Mouse (Mus musculus) liver, embryonic 16.5 days (tissue): ENCODE results near the gene Tmem116. TPM values are rescaled to one million over a fixed set of nuclear protein-coding genes. Genes with fewer than 3 reads are reported as not detected.

Source experiments
- ATAC-seq: fragments of 200-750 bp; cut with Nextera tagmentation; 2 replicates; pipeline ENCODE4 v1.8.0; 2017; ENCODE audit warnings: low read depth, mild to moderate bottlenecking, moderate number of reproducible peaks, moderate library complexity
- H3K27ac ChIP-seq: fragments of 300-500 bp; sonication (generic); 2 replicates; pipeline ENCODE4 v1.5.1; 2014; ENCODE audit warnings: mild to moderate bottlenecking, low read length
- H3K27me3 ChIP-seq: fragments of 300-500 bp; sonication (generic); 2 replicates; pipeline ENCODE4 v1.6.1; 2014; ENCODE audit warnings: low read depth, low read length, mixed read lengths; ENCODE audit not compliant: control insufficient read depth, insufficient read depth
- H3K36me3 ChIP-seq: fragments of 300-500 bp; sonication (generic); 2 replicates; pipeline ENCODE4 v1.6.1; 2014; ENCODE audit warnings: mild to moderate bottlenecking; ENCODE audit not compliant: control insufficient read depth, insufficient read depth
- H3K4me1 ChIP-seq: fragments of 300-500 bp; sonication (generic); 2 replicates; pipeline ENCODE4 v1.6.1; 2014; ENCODE audit warnings: low read depth, low read length, mixed read lengths; ENCODE audit not compliant: control insufficient read depth
- H3K4me2 ChIP-seq: fragments of 300-500 bp; sonication (generic); 2 replicates; pipeline ENCODE4 v1.6.1; 2014; ENCODE audit warnings: low read depth, low read length, mixed read lengths
- H3K4me3 ChIP-seq: fragments of 300-500 bp; sonication (generic); 2 replicates; pipeline ENCODE4 v1.5.1; 2014; ENCODE audit warnings: low read depth, mild to moderate bottlenecking, low read length
- H3K9ac ChIP-seq: fragments of 300-500 bp; sonication (generic); 2 replicates; pipeline ENCODE4 v1.6.1; 2014; ENCODE audit warnings: low read depth, low read length
- H3K9me3 ChIP-seq: fragments of 300-500 bp; sonication (generic); replicated peaks from 2 replicates; pipeline ENCODE4 v1.6.1; 2016; ENCODE audit warnings: low read length; ENCODE audit not compliant: control insufficient read depth
- WGBS: fragments of 180-500 bp; shearing (Covaris S2); extraction: QIAGEN DNeasy Blood & Tissue Kit; methylation state at CpG from one replicate; pipeline ENCODE4 v1.1.7; 2014; ENCODE audit not compliant: insufficient replicate concordance; 5-methylcytosine and 5-hydroxymethylcytosine counted together
- polyA plus RNA-seq: library from polyadenylated mRNA; unstranded; fragments of >200 nt; fragmentation: Nextera tagmentation; extraction: Ambion mirVana; gene quantifications from 2 replicates; pipeline ENCODE4 v1.2.1, GENCODE M21; 2015

Tmem116 gene
- polyA plus RNA-seq, 1 experiment from 2014 or later, result 1.2 TPM

- Histone ChIP-seq H3K36me3 (peaks cover 22% of the 10 kb centered on the region), H3K4me2 (no peak overlapping the region), H3K9me3 (no peaks in the 10 kb centered on the region), H3K27ac (no peak overlapping the region), H3K9ac (no peak overlapping the region), H3K4me1 (peaks cover 22% of the 10 kb centered on the region), H3K4me3 (no peak overlapping the region), H3K27me3 (no peaks in the 10 kb centered on the region)
- no peak for ATAC-seq
- WGBS, result 83% methylated on average over 2 of the region's 2 CpGs
Measured at GRCm38 (mm10) chr5:121537588-121537987, 85.9 kb downstream of the Tmem116 start.

DNA sequence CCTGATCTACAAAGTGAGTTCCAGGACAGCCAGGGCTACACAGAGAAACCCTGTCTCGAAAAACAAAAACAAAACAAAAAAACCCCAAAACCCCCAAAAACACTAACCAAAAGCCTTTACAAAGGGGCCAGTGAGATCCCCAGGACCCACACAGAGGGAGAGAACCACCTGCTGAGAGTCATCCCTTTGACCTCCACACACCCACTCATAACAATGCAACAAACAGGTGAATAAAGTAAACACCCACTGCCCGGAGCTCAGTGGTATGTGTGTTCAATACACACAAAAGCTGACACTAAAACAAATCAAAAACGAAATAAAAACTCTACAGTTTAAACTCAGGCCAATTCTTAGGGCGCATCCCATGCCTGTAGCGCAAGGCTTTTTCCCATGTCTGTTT, 88.4 kb downstream of the Tmem116 start:
- 82% methylated on average over 5 of the region's 5 CpGs for WGBS
- Histone ChIP-seq H3K4me3 (no peak overlapping the region), H3K9me3 (no peaks in the 10 kb centered on the region), H3K27ac (no peak overlapping the region), H3K4me1 (peaks cover 34% of the 10 kb centered on the region), H3K36me3 (peaks cover 10% of the 10 kb centered on the region; the same call in 1 of the 2 replicates), H3K9ac (no peak overlapping the region), H3K4me2 (no peak overlapping the region), H3K27me3 (no peaks in the 10 kb centered on the region)
- ATAC-seq, result no peak

GRCm38 (mm10) chr5:121541235-121541634, 89.5 kb downstream of the Tmem116 start:
- Histone ChIP-seq H3K4me2 (no peak overlapping the region), H3K9me3 (no peaks in the 10 kb centered on the region), H3K4me1 (peaks cover 23% of the 10 kb centered on the region), H3K9ac (no peak overlapping the region), H3K36me3 (peaks cover 10% of the 10 kb centered on the region; the same call in 1 of the 2 replicates), H3K4me3 (no peak overlapping the region), H3K27me3 (no peaks in the 10 kb centered on the region), H3K27ac (no peak overlapping the region)
- 82% methylated on average over 7 of the region's 7 CpGs for WGBS
- ATAC-seq, result no peak

DNA sequence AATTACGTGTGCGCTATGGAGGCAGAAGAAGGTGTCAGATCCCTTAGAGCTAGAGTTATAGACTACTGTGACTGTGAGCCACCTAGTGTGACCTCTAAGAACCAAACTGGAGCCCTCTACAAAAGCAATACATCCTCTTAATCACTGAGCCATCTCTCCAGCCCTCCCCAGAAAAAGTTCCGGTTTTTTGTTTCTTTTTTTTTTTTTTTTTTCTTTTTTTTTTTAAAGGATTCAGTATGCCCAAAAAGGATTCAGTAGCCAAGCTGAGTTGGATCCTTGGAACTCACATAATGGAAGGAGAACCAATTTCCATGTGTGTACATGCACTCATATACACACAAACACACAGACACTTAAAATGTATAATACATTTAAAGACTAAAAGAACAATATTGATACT, 91.7 kb downstream of the Tmem116 start:
- H3K27me3 ChIP-seq, result no peaks in the 10 kb centered on the region
- H3K4me2 ChIP-seq, result peak overlapping the region; percentile 92
- WGBS, result 60% methylated on average over 3 of the region's 3 CpGs
- ATAC-seq, result no peak
- H3K9ac ChIP-seq, result peak overlapping the region; percentile 5; the same call in 1 of the 2 replicates
- no peaks in the 10 kb centered on the region for H3K9me3 ChIP-seq
- H3K4me1 ChIP-seq, result peaks cover 32% of the 10 kb centered on the region
- no peak overlapping the region for H3K27ac ChIP-seq
- H3K36me3 ChIP-seq, result peaks cover 3% of the 10 kb centered on the region; the same call in 1 of the 2 replicates
- no peak overlapping the region; the same call in 1 of the 2 replicates for H3K4me3 ChIP-seq

- peak within 1 kb of the TSS; percentile 98 for H3K4me3 ChIP-seq
- H3K9ac ChIP-seq, result peak within 1 kb of the TSS; percentile 97
- ATAC-seq, result peak; percentile 73
- no peaks in the 10 kb centered on the region for H3K36me3 ChIP-seq
- no peaks in the 10 kb centered on the region for H3K9me3 ChIP-seq
- peak within 1 kb of the TSS; percentile 91 for H3K27ac ChIP-seq
- no peaks in the 10 kb centered on the region for H3K27me3 ChIP-seq
- WGBS, result under 1% methylated on average over 33 of the region's 97 CpGs
- peaks cover 32% of the 10 kb centered on the region for H3K4me1 ChIP-seq
- peak within 1 kb of the TSS; percentile 92 for H3K4me2 ChIP-seq
Measured at GRCm38 (mm10) chr5:121544910-121545792, 93.5 kb downstream of the Tmem116 start, which contains the start of the genes Adam1a and Gm42878. TSS of gene Adam1a (minus strand) at chr5:121545482. TSS of gene Gm42878 (minus strand) at chr5:121545482.

- no peaks in the 10 kb centered on the region for H3K27me3 ChIP-seq
- 1% methylated on average over 55 of the region's 55 CpGs for WGBS
- peak within 1 kb of the TSS; percentile 92 for H3K4me2 ChIP-seq
- peak within 1 kb of the TSS; percentile 98 for H3K4me3 ChIP-seq
- peaks cover 32% of the 10 kb centered on the region for H3K4me1 ChIP-seq
- H3K9me3 ChIP-seq, result no peaks in the 10 kb centered on the region
- H3K36me3 ChIP-seq, result no peaks in the 10 kb centered on the region
- ATAC-seq, result peak; percentile 94
- H3K27ac ChIP-seq, result peak within 1 kb of the TSS; percentile 91
- H3K9ac ChIP-seq, result peak within 1 kb of the TSS; percentile 97
Measured at GRCm38 (mm10) chr5:121545793-121546529, 94.3 kb downstream of the Tmem116 start, which contains the start of gene Mapkapk5. TSS of gene Mapkapk5 (minus strand) at chr5:121545905.

DNA sequence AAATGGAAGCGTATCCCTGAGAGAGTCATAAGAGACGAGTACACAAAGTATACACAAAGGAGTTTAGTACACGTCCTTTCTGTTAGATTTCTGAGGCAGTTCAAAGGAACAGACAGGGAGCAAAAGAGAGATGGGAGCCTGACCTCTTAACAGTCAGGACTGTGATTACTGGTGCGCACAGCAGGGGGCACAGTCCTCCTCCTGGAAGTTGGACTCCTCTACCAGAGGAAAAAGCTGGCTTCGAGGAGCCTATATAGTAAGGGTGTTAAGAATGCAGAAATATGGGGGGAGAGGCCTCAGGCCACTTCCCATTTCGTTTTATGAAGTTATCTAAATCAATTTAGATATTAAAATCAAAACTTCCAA, 94.8 kb downstream of the Tmem116 start:
- Histone ChIP-seq H3K9ac (peak overlapping the region; percentile 97), H3K4me3 (peak overlapping the region; percentile 98), H3K4me2 (peak overlapping the region; percentile 72), H3K27ac (peak overlapping the region; percentile 81), H3K4me1 (peaks cover 32% of the 10 kb centered on the region), H3K9me3 (no peaks in the 10 kb centered on the region), H3K27me3 (no peaks in the 10 kb centered on the region), H3K36me3 (no peaks in the 10 kb centered on the region)
- ATAC-seq, result no peak
- 13% methylated on average over 6 of the region's 6 CpGs for WGBS

GRCm38 (mm10) chr5:121547084-121547483, 95.4 kb downstream of the Tmem116 start:
- ATAC-seq, result peak; percentile 31
- H3K4me1 ChIP-seq, result peaks cover 32% of the 10 kb centered on the region
- H3K27me3 ChIP-seq, result no peaks in the 10 kb centered on the region
- peak overlapping the region; percentile 81 for H3K27ac ChIP-seq
- H3K4me3 ChIP-seq, result peak overlapping the region; percentile 98
- 55% methylated on average over 3 of the region's 3 CpGs for WGBS
- peak overlapping the region; percentile 72 for H3K4me2 ChIP-seq
- no peaks in the 10 kb centered on the region for H3K9me3 ChIP-seq
- no peaks in the 10 kb centered on the region for H3K36me3 ChIP-seq
- no peak overlapping the region; the same call in 1 of the 2 replicates for H3K9ac ChIP-seq
